Comparison of ENCODE assay signal across 8 mouse cellular contexts in the genomic region with DNA sequence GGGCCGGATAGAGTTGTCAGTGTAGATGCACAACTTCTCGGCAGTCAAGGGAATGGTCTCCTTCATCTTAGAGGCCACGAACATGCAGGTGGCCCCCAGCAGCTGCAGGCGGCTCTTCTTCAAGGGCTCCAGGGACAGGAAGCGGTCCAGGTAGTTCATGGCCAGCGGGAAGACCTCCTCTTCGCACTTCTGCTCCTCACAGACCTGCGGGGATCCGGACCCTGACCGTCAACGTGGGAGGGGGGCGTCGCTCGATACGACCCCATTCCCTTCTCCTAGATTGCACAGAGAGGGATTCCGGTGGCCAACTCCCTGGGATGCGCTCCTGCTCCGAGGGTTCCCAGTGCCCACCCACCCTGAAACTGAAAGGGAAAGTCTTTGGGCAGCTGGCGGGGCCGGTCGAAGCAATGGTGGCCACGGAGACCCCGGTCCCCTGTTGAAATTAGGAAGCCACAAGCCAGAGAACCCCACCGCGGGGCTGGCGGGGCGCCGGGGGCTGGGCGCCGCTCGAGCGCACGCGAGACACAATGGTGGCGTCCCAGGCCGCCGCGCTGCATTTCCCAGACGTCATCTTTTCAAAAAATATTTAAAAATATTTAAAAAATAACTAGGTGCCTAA. TPM values are rescaled to one million over a fixed set of nuclear protein-coding genes. Genes with fewer than 3 reads are reported as not detected.
DNase-seq lines count a peak whose midpoint lies in the region; ATAC-seq and TF ChIP-seq lines count a peak whose summit lies in the region.

No protein-coding gene starts in this region.

- DNase-seq in cerebellum, postnatal 10 days = peak; percentile 55 to 65
- DNase-seq in midbrain, embryonic 10.5 days (ENCODE audit: low spot score) = peak; percentile 51
- DNase-seq in retina, embryonic 14.5 days (ENCODE audit: low spot score) = no peak
- DNase-seq in urinary bladder, postnatal 4 days (ENCODE audit: low spot score in 2 of 2) = no peak

- peak overlapping the region; percentile 84 for H3K9ac ChIP-seq in forebrain, embryonic 13.5 days
- peak overlapping the region; percentile 79 for H3K9ac ChIP-seq in kidney, embryonic 15.5 days

- no peak for ATAC-seq in cerebellum, adult (ENCODE audit: insufficient number of reproducible peaks, low FRiP score, low TSS enrichment)
- ATAC-seq in forebrain, embryonic 13.5 days = peak; percentile 9
- no peak for ATAC-seq in kidney, embryonic 15.5 days (replicated peaks; ENCODE audit: low FRiP score)

- H3K4me1 ChIP-seq in forebrain, embryonic 13.5 days = peaks cover 71% of the 10 kb centered on the region
- peaks cover 78% of the 10 kb centered on the region for H3K4me1 ChIP-seq in kidney, embryonic 15.5 days
- H3K4me1 ChIP-seq in midbrain, embryonic 10.5 days = peaks cover 81% of the 10 kb centered on the region

- H3K9me3 ChIP-seq in forebrain, embryonic 13.5 days (replicated peaks) = no peaks in the 10 kb centered on the region
- no peaks in the 10 kb centered on the region for H3K9me3 ChIP-seq in kidney, embryonic 15.5 days (replicated peaks)
- no peaks in the 10 kb centered on the region for H3K9me3 ChIP-seq in midbrain, embryonic 10.5 days (replicated peaks)

- WGBS in forebrain, embryonic 13.5 days = under 1% methylated on average over 38 of the region's 39 CpGs
- under 1% methylated on average over 39 of the region's 39 CpGs for WGBS in kidney, embryonic 15.5 days
- WGBS in midbrain, embryonic 10.5 days = 1% methylated on average over 39 of the region's 39 CpGs

- peaks cover 48% of the 10 kb centered on the region for H3K79me3 ChIP-seq in C2C12 (ENCODE audit: low read depth)

- peak overlapping the region; percentile 78 for H3ac ChIP-seq in C2C12 (ENCODE audit: control insufficient read depth, insufficient read length, low read depth)

- H3K27ac ChIP-seq in forebrain, embryonic 13.5 days = peak overlapping the region; percentile 75
- H3K27ac ChIP-seq in kidney, embryonic 15.5 days = peak overlapping the region; percentile 97
- H3K27ac ChIP-seq in midbrain, embryonic 10.5 days (replicated peaks) = peak overlapping the region; percentile 98

- H3K4me3 ChIP-seq in C2C12 (ENCODE audit: insufficient read depth, poor library complexity, severe bottlenecking) = peak overlapping the region; percentile 89
- H3K4me3 ChIP-seq in forebrain, embryonic 13.5 days = peak overlapping the region; percentile 64
- peak overlapping the region; percentile 73 for H3K4me3 ChIP-seq in kidney, embryonic 15.5 days (replicated peaks)
- H3K4me3 ChIP-seq in midbrain, embryonic 10.5 days = peak overlapping the region; percentile 83

- peak overlapping the region; percentile 97 for H3K4me2 ChIP-seq in forebrain, embryonic 13.5 days
- H3K4me2 ChIP-seq in kidney, embryonic 15.5 days = peak overlapping the region; percentile 89

- H3K79me2 ChIP-seq in C2C12 (ENCODE audit: control insufficient read depth, insufficient read depth) = peaks cover 63% of the 10 kb centered on the region

- H3K27me3 ChIP-seq in C2C12 (ENCODE audit: control insufficient read depth, insufficient read depth, insufficient read length) = no peaks in the 10 kb centered on the region
- H3K27me3 ChIP-seq in forebrain, embryonic 13.5 days = peaks cover 39% of the 10 kb centered on the region
- no peaks in the 10 kb centered on the region for H3K27me3 ChIP-seq in kidney, embryonic 15.5 days
- peaks cover 36% of the 10 kb centered on the region for H3K27me3 ChIP-seq in midbrain, embryonic 10.5 days (ENCODE audit: low read depth, poor library complexity, severe bottlenecking)

- no peak for TF ChIP-seq CTCF in C2C12 (IDR thresholded peaks at IDR 0.05; ENCODE audit: control insufficient read depth, insufficient read depth, insufficient read length)

- peaks cover 43% of the 10 kb centered on the region for H3K36me3 ChIP-seq in C2C12 (ENCODE audit: control insufficient read depth, insufficient read depth)
- peaks cover 39% of the 10 kb centered on the region for H3K36me3 ChIP-seq in forebrain, embryonic 13.5 days (ENCODE audit: poor library complexity, severe bottlenecking)
- peaks cover 44% of the 10 kb centered on the region for H3K36me3 ChIP-seq in kidney, embryonic 15.5 days
- peaks cover 49% of the 10 kb centered on the region for H3K36me3 ChIP-seq in midbrain, embryonic 10.5 days

TF ChIP-seq in C2C12, 6 proteins besides CTCF, POLR2A, EP300 and RAD21:
- TF ChIP-seq MYOD1 (IDR thresholded peaks at IDR 0.05; ENCODE audit: control insufficient read depth, insufficient read length, low read depth) (no peak), USF1 (IDR thresholded peaks at IDR 0.05; ENCODE audit: low read depth) (no peak), MAX (IDR thresholded peaks at IDR 0.05) (no peak), CEBPB (IDR thresholded peaks at IDR 0.05; ENCODE audit: low read depth) (no peak), FOSL1 (IDR thresholded peaks at IDR 0.05; ENCODE audit: insufficient read depth, low read length, poor library complexity, severe bottlenecking) (no peak), MYOG (IDR thresholded peaks at IDR 0.05; ENCODE audit: control insufficient read depth, extremely low read depth, insufficient read length) (no peak)
TF ChIP-seq in C2C12: peak in this region for 0.

RNA-seq across cellular contexts. Expression of a gene that starts 1.7 kb away (rescaled TPM):
- polyA plus RNA-seq in C2C12 (2012; fragmentation: generic; extraction: Trizol) = 196 TPM
- polyA plus RNA-seq in forebrain, embryonic 13.5 days (2015; fragmentation: Nextera tagmentation; extraction: Ambion mirVana) = 111 and 131 TPM in 2 replicates
- polyA plus RNA-seq in kidney, embryonic 15.5 days (2015; fragmentation: Nextera tagmentation; extraction: Ambion mirVana) = 229 and 245 TPM in 2 replicates
- 238 and 258 TPM in 2 replicates for polyA plus RNA-seq in midbrain, embryonic 10.5 days (2016; fragmentation: Nextera tagmentation; extraction: Ambion mirVana)

RNA-seq across cellular contexts. Expression of a gene that starts 23.1 kb away (rescaled TPM):
- polyA plus RNA-seq in C2C12 (2012; fragmentation: generic; extraction: Trizol) = 13.5 TPM
- 36.1 and 45.6 TPM in 2 replicates for polyA plus RNA-seq in forebrain, embryonic 13.5 days (2015; fragmentation: Nextera tagmentation; extraction: Ambion mirVana)
- polyA plus RNA-seq in kidney, embryonic 15.5 days (2015; fragmentation: Nextera tagmentation; extraction: Ambion mirVana) = 25.8 and 27.9 TPM in 2 replicates
- 30.7 and 34.4 TPM in 2 replicates for polyA plus RNA-seq in midbrain, embryonic 10.5 days (2016; fragmentation: Nextera tagmentation; extraction: Ambion mirVana)

RNA-seq across cellular contexts. Expression of a gene that starts 41.7 kb away (rescaled TPM):
- polyA plus RNA-seq in C2C12 (2012; fragmentation: generic; extraction: Trizol) = 0.02 TPM
- 48.2 and 63.2 TPM in 2 replicates for polyA plus RNA-seq in forebrain, embryonic 13.5 days (2015; fragmentation: Nextera tagmentation; extraction: Ambion mirVana)
- polyA plus RNA-seq in kidney, embryonic 15.5 days (2015; fragmentation: Nextera tagmentation; extraction: Ambion mirVana) = 2.3 and 2.4 TPM in 2 replicates
- polyA plus RNA-seq in midbrain, embryonic 10.5 days (2016; fragmentation: Nextera tagmentation; extraction: Ambion mirVana) = 96.3 and 110 TPM in 2 replicates

Comparison
In these comparisons a context has a peak if more than half of its experiments do, and no peak if none do; other contexts are left out.
1. DNase-seq: peak in cerebellum, postnatal 10 days (2 of 2) and midbrain, embryonic 10.5 days (single experiment); none in retina, embryonic 14.5 days (single experiment) and urinary bladder, postnatal 4 days (0 of 2).
2. RNA of a gene that starts 41.7 kb away (polyA plus RNA-seq): 96.3 to 110 TPM in midbrain, embryonic 10.5 days and 48.2 to 63.2 TPM in forebrain, embryonic 13.5 days; 2.3 to 2.4 TPM in kidney, embryonic 15.5 days and 0.02 TPM in C2C12 (single experiment); every median in the first group is over 10 times any median in the second.
3. Peak in every context shown above with its lines, with median percentiles within 50 percentile points of each other: H3K4me3 ChIP-seq and H3K27ac ChIP-seq.